Mouse (Mus musculus): ENCODE results near the gene Trim8. TPM values are rescaled to one million over a fixed set of nuclear protein-coding genes. Genes with fewer than 3 reads are reported as not detected.
A peak's percentile ranks its signal among the peaks of the same experiment; 100 is the strongest.

The Trim8 gene
- total RNA-seq, 2 experiments from 2014 or later, result 105 TPM

DNA sequence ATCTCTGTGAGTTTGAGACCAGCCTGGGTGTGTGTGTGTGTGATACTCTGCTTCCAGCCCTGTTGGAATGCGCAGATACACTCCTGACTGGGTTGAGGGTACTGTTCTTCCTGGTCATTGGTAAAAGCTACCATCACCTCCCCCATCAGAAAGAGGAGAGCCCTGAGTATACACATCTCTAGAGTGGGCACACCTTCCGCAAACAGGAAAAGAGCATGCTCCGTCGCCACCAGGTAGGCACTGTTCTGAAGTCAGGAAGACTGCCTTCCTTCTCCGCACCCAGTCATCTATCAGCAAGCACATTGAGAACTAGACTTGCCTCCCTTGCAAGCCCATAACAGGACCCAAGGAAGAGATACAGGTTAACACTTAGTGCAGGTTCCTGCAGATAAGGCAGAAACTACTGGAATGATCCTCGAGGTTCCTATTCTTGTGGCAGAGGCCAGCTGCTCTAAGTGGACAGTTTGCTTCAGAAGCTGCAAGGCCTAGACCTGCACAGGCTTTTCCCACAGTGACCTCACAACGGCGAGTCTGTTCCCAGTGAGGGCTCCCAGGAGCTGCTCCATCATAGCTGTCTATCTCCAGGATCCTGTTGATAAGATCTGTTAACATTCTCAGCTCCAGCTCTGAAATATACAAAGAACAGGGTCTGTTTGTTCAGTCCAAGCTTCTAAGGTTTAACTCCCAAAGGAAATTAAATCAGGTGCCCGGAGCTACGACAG is 20.7 kb upstream of the Trim8 start:
- DNase-seq, result no peak

DNA sequence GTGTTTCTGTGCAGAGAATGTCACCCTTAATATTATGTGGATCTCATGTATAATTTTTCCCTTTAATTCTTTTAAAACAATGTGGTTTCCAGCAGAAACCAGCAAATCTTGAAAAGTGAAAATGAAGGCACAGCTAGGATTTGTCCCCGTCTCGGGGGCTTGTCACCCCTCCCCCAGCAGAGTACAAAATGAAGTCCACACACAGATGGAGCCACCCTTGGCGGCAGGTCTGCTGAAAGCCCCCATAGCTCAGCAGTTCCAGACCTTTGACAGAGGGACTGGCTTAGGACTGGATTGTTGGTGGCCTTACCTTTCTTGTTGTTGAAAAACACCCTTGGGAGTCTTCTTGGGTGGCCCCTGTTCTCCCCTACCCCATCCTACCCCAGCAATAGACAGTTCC is 20.1 kb upstream of the Trim8 start:
- DNase-seq, result no peak

DNA sequence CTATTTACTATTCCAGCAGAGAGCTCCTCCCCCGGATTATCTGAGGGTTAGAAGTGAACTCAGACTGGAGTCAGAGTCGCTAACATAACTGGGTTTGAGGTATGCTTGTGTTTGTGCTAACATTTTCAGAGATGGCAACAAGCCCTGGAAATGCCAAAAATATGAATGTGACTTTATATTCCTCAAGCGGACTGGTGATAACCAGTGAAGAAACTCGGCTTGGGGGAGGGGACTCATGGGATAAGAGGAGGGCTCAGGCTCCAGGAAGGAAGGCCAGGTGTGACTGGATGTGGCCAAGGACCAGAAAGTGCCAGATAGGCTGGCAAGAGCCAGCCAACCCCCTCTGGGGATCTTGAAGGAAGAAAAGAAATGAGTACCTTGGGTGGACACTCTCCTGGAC is 19.7 kb upstream of the Trim8 start:
- DNase-seq, result no peak

DNA sequence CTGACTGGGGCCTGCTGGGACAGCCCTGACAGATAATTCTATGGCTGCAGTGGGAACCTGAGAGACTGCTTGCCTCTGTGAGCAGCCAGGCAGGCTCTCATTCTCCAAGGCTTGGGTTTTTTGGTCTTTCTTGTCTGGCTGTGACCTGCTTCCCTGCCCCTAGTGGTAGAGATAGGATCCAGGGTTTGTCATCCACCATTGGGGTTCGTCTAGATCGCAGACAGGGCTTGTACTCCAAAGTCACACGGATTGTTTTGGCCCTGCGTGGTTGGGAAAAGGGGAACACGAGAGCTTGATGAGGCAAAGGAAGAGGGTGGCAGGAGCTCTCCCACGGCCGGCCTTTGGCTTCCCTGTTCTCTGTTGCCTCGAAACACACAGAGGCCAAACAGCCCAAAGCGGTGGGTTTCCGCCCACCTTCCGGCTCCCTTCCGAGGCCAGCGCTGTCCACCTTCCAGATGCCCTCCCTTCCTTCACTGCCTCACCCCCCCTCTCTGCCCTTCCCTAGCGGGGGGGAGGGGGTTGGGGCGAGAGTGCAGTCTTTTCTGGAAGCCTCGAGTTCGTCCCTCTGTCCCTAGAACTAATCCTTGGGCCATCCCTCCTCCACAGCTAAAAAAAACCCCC is 18.5 kb upstream of the Trim8 start:
- DNase-seq, result no peak

DNA sequence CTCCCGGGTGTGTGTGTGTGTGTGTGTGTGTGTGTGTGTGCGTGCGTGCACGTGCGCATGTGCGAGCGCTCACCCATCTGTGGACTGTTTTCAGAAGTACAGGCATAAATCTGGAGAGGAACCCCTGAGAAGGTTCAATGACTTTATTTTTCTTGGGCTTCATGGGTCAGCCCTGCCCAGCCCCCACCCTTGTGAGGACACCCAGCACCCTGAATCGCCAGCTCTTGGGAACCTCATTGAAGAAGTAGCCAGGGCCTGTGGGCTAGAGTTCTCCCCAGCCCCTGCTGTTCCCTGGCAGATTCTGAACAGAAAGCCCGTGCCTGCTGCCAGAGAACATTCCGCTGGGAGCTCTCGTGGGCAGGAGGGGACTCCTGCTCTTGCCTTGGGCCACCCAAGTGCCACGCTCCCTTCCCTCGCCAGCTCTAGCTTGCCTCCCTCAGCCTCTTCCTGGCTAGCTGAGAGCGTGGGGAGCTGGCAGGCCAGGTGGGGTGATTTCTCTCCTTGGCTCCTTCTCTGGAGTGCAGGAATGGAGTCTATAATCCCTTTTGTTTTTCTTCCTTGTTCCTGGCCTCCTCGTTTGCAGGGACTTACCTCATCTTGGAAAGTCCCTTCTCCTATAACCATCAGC is 17.7 kb upstream of the Trim8 start:
- DNase-seq, result peak; percentile 61 to 75

DNA sequence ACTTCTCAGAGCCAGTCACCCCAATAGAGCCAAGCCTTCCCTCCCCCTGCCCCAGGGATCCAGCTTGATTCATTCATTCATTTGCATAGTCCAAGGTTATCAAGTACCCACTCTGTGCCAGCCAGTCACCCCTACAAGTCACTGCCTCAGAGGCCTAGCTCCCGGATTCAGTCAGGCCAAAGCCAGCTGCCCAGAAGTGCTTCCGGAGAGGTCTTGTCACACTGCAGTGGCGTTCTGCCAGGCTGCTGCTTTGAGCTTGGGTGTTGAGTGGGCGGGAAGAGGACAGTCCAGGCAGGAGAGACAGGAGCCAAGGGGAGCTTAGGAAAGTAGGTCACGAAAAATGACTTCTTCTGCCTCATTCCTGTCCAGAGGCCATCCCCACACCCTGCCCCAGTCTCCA is 17.0 kb upstream of the Trim8 start:
- DNase-seq, result peak in 1 of 2 experiments; percentile 54

DNA sequence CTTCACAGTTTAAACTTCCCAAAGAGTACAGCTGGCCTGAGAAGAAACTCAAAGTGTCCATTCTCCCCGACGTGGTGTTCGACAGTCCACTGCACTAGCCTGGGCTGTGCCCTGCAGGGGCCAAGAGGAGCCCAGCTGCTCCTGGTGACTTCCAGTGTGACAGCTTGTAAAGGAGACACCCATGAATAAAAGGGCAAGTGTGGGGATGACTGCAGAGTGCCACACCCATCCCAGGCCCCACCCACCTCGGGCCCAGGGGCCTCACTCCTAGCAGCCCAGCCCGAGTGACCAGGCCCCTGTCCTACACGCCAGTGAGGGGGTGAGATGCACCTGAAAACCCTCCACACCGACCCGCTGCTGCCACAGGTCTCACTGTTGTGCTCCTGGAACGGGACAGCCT is 15.7 kb upstream of the Trim8 start:
- DNase-seq, result no peak

DNA sequence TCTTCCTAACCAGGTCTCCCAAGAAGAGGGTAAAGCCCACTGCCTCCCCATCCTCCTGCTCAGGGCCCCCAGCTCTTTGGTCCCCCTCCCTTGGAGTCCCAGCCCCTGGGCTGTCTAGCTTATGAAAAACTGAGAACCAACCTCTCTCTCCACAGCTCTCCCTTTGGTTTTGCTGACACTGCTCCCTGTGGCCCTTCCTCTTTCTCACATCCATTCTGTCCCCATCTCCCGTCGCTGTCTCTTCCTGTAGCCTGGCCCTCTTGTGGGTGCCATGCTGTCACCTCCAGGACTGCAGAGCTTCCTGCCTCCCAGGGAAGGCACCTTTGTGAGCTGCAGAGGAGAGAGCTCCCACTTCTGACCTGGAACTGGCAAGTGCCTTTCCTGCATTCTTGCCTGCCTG is 14.8 kb upstream of the Trim8 start:
- no peak for DNase-seq

DNA sequence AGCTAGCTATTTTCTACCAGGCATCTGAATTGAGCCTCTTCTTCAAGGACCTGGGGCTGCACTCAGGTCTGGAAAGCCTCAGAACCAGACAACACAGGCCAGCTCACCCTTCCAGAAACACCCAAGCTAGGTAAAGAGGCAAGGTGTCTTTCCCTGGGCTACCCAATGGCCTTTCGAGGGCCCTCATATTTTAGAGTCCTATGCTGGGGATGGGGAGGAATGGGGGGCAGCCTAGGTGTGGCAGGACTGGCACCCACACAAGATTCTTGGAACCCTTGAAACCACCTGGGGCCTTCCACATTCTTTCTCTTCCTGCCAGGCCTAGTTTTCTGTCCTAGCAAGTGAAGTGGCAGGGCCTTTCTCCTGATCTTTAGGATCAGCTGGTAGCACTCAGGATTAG is 12.1 kb upstream of the Trim8 start:
- no peak for DNase-seq

DNA sequence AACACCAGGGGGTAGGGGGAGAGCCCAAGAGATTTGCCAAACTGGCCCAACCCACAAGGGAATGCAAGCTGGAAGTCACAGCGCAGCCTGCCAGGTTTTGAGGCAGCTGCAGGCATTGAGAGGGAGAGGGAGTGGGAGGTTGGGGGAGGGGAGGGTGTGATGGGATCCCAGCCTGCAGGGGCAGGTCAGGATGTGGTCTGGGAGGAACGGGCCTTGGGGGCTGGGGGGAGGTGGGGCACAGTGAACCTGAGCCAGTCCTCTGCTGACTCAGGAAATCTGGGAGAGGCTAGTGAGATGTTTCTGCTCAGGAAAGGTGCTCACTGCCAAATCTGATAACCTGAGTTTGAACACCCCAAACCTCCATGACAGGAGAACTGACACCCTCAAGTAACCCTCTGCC is 10.9 kb upstream of the Trim8 start:
- no peak for DNase-seq

DNA sequence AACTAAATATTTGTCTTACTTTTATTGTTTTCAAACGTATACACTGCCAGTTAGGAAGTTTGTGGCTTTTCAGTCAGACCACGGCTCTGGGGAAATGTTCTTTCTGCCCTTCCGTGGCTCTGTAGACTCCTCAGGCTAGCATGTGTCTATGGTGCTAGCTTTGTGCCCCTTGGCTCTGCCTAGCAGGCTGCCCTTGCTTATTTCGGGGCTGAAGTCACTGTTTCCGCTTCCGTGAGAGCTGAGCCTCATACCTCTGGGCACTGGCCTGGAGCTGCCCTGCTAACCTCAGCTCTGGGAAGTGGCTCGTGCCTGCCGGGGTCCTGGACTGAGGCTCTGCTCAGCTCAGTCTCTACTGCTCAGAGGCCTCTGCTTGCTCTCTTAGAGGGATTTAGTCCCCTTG is 6.4 kb upstream of the Trim8 start:
- no peak for DNase-seq

DNA sequence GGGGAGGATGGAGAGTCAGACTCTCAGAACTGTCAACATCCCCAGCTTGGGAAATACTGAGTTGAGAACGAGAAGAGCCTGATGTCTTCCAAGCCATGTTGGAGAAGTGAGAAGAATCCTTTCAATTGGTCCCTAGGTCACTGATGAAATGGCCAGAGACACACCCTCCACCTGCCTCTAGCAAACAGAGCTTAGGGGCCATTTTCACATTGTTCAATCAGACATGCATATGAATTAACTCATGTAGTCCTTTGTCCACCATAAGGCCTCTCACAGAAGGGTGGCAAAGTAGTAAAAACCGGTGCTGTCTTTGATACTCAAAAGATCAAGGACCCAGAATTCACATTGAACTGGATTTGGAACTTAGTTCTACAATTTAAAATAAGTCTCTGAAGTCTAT is 4.3 kb upstream of the Trim8 start:
- DNase-seq, result no peak

DNA sequence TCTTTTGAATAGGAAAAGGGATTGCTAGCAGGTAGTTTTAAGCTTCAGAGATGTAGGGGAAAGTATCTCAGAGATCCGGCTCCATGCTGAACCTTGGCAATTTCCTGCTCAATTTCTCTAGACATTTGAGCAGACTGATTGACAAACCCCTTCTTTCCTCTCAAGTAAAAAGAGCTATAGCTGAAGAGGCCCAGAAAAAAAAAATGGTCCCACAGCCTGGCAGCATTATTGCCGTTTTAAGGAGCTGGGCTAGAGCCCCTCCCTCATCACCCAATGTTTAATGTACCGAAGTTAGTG is 2.0 kb upstream of the Trim8 start:
- no peak for DNase-seq

DNA sequence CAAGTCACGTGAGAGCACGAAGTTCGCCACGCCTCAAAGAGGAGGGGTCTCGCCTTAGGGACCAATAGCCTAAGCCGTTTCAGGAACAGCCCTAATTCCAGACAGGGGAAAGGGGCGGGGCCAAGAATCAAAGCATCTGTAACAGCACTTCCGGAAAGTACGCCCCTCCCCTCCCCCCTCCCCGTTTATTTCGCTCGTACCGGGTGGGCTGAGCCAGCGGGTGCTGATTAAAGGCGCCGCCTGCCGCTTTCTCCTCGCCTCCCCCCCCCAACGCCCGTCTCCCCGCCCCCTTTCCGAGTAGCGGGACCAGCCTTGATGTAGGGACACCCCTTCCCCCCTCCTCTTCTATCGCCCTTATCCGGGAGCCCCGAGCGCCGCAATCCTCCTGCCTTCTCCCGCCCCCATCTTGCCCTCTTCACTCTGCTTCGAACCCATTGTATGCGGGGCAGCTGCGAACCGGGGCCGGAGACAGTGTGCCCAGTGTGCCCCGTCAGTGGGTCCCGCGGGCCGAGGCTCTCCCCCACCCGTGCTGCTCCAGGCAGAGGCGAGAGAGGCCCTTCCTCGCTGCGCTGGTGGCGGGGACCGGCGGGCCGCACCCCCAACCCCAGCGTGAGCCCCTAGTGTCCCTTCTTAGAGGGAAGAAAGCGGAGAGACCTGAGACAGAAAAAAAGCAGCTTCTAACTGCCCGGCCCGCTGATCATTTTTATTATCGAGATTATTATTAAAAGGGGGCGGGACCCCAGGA is 1.5 kb upstream of the Trim8 start:
- DNase-seq, result peak; percentile 89 to 94

DNA sequence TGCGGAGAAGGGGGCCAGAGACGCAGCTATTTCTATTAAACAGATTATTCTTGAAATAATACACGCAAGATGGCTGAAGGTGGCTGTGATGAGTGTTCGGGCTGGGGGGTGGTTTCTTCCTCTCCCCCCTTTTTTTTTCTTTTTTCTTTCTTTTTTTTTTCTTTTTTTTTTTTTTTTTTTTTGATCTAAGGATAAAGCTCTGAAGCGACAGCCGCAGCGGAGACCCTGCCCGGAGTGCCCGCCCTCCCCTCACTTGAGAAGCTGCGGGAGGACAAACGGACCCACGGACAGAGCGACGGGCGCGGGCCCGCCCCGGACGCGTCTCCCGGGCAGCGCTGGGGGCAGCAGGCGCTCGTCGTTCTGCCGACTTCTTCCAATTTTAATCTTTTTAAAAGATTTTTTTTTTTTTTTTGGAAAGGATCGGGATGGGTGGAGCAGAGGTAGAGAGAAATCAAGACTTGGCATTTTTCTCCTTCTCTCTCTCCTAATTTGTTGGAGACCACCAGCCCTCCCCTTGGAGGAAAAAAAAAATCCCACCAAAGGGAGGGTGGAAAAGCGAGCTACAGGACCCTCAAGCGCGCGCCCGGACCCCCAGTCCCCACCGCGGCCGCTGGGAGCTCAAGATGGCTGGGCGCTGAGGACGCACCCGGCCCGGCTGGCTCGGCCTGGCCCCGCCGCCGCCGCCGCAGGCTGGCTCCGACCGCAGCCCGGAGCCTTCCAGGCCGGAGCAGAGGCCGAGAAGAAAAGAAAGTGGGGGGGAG is 741 bp upstream of the Trim8 start:
- peak in 1 of 2 experiments; percentile 54 for DNase-seq

DNA sequence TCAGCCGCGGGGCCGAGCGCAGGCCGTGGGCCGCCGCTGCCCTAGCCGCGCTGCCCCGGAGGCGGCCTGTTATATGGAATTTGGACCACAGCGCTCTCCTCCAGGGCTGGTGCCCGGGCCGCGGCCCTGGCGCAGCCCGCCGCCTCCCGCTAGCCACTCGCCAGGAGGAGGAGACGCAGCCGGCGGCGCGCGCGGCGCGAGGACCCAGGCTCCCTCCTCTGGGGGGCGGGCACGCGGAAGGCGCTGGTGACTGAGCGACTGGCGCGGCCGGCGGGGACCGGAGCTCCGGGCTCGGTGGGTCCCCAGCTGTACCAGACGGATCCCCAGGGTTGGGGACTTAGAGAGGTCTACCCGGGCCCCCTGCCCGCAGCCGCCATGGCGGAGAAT is 560 bp downstream of the Trim8 start:
- DNase-seq, result peak; percentile 82 to 83

DNA sequence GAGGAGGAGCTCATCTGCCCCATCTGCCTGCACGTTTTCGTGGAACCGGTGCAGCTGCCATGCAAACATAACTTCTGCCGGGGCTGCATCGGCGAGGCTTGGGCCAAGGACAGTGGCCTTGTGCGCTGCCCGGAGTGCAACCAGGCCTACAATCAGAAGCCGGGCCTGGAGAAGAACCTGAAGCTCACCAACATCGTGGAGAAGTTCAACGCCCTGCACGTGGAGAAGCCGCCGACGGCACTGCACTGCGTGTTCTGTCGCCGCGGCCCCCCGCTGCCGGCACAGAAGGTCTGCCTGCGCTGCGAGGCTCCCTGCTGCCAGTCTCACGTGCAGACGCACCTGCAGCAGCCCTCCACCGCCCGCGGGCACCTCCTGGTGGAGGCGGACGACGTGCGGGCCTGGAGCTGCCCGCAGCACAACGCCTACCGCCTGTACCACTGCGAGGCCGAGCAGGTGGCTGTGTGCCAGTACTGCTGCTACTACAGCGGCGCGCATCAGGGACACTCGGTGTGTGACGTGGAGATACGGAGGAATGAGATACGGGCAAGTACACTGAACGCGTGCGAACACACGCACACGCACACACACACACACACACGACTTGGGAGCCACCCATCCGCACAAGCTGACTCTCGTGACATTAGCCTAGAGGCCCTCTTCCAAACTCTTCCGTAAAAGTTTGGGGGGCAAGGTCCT is 1.1 kb downstream of the Trim8 start:
- DNase-seq, result peak; percentile 71 to 72

DNA sequence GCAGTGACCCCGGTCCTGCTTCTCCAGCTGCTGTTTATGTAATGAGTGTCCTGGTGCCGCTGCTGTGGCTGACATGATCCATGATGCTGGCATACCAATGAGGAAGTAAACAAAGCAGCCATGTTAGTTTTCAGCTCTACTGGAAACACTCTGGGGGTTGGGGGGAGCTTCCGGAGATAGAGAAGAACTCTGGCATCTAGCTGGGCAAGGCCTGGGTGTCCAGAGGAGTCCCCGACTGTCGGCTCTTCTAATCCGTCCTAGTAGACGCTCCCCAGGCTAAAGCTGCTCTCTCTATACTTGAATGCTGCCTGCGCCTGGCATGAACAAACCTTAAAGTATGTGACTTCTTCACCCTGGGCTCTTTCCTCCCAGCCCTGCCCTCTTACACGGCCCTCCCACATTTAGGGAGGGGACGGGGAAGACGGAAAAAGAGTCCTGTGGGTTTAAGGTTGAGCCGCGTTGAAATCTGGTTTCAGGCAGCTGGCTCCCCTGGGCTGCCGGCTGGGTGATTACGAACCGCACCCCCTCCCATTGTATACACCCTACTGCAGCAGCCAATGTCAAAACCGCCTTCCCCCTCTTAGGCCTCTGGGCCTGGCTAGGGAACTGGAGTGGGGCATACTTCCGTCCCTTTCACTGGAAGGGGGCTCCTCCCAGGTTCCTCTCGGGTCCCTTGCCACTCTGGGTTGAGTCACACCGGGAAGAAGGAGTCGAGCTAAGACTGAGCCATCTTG is 2.0 kb downstream of the Trim8 start:
- DNase-seq, result peak in 1 of 2 experiments; percentile 54

DNA sequence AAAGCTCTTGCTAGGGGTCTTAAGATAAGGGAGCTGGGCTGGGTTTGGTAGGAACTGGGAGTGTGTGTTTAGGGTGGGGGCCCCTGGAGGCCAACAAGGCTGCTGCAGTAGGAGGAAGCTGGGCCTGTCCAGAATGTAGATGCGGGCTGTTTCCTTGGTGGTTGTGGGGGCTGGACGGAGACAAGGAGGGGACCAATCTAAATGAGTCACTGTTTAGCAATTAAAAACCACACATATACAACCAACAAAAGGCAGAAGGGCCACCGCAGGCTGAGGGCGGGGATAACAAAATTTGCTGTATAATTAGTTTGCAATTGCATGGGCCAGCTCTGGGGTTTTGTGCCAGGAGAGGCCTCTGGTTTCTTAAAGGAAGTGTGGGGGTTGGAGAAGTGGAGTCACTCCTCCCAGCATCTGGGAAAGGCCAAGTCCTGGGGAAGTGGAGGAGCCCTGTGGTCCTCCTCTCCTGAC is 2.6 kb downstream of the Trim8 start:
- no peak for DNase-seq

DNA sequence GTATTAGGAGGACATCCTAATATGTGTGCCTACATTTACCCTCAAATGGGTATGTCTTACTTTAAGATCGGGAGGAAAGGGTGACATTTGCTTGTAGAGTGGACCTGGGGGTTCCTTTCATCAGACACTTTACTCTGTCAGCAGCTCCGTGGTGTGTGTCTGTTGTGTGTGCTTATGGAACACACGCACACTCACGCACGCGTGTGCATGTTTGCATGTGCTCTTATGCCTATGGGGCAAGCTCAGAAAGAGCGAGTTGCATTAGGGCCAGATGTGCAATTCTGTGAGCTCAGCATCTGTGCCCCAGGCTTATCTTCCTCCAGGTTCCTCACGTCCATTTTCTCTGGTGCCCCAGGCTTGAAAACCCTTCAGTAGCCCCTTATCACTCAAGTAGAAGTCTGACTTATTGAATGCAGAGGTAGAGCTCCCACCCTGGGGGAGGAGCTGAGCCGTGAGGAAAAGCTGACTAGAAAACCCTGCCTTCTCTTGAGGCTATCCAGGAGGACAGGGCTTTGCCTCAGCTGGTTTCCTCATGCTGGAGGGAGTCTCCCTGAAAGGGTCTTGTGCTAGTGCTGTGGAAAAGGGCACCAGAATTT is 3.4 kb downstream of the Trim8 start:
- no peak for DNase-seq
